Mouse (Mus musculus) stomach, embryonic 15.5 days (tissue): ENCODE results near the gene Itgb5. TPM values are rescaled to one million over a fixed set of nuclear protein-coding genes. Genes with fewer than 3 reads are reported as not detected.
A peak's percentile ranks its signal among the peaks of the same experiment; 100 is the strongest.

Experiments used
- ATAC-seq: fragments of 200-750 bp; cut with Nextera tagmentation; 2 replicates; pipeline ENCODE4 v1.8.0; 2017; ENCODE audit warnings: low read depth, moderate number of reproducible peaks, moderate TSS enrichment; ENCODE audit not compliant: insufficient read depth, low FRiP score
- H3K27ac ChIP-seq: fragments of 300-500 bp; sonication (generic); 2 replicates; pipeline ENCODE4 v1.5.1; 2015; ENCODE audit warnings: mild to moderate bottlenecking, inconsistent platforms
- H3K27me3 ChIP-seq: fragments of 300-500 bp; sonication (generic); replicated peaks from 2 replicates; pipeline ENCODE4 v1.6.1; 2015; ENCODE audit warnings: inconsistent platforms
- H3K36me3 ChIP-seq: fragments of 300-500 bp; sonication (generic); 2 replicates; pipeline ENCODE4 v1.6.1; 2015; ENCODE audit warnings: inconsistent platforms
- H3K4me1 ChIP-seq: fragments of 300-500 bp; sonication (generic); 2 replicates; pipeline ENCODE4 v1.6.1; 2015; ENCODE audit warnings: inconsistent platforms
- H3K4me2 ChIP-seq: fragments of 300-500 bp; sonication (generic); 2 replicates; pipeline ENCODE4 v1.6.1; 2015; ENCODE audit warnings: mild to moderate bottlenecking, inconsistent platforms
- H3K4me3 ChIP-seq: fragments of 300-500 bp; sonication (generic); replicated peaks from 2 replicates; pipeline ENCODE4 v1.5.1; 2015; ENCODE audit warnings: inconsistent platforms
- H3K9ac ChIP-seq: fragments of 300-500 bp; sonication (generic); 2 replicates; pipeline ENCODE4 v1.6.1; 2015; ENCODE audit warnings: inconsistent platforms
- H3K9me3 ChIP-seq: fragments of 300-500 bp; sonication (generic); 2 replicates; pipeline ENCODE4 v1.6.1; 2016; ENCODE audit warnings: inconsistent platforms
- WGBS: fragments of 180-500 bp; shearing (Covaris S2); methylation state at CpG from one replicate; pipeline ENCODE4 v1.1.7; 2015; 5-methylcytosine and 5-hydroxymethylcytosine counted together
- polyA plus RNA-seq: library from polyadenylated mRNA; unstranded; fragments of >200 nt; fragmentation: Nextera tagmentation; extraction: Ambion mirVana; gene quantifications from 2 replicates; pipeline ENCODE4 v1.2.1, GENCODE M21; 2015

The Itgb5 gene
- 50.2 and 50.8 TPM in 2 replicates for polyA plus RNA-seq

DNA sequence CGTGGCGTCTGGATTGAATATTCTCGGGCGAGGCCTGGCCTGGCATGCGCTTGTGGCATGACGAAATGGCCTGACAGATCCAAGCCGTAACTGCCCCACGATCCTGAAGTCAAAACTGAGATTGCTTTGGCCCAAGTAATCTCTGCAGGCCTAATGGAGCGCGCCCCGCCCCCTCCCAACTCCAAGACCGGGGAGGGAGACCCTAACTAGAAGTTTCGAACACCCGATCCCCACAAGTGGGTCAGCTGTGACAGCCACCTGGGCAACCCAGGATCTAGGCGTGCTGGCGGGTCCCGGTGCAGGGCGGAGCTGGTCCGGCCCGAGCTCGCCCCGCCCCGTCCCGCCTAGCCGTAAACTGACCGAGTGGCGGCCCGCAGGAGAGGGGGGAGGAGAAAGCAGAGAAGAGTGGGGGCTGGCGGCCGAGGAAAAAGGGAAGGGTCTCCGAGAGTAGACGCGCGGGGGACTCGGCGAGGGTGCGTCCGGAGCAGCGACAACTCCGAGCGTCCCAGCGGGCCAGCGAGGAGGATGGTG lies at the start of gene Itgb5:
Gene Itgb5, plus strand, starts transcription at position 365 of the 531 bp plus-strand sequence.
- Histone ChIP-seq H3K4me3 (peak within 1 kb of the TSS; percentile 94), H3K27me3 (no peaks in the 10 kb centered on the region), H3K9me3 (no peaks in the 10 kb centered on the region), H3K27ac (peak within 1 kb of the TSS; percentile 92), H3K9ac (peak within 1 kb of the TSS; percentile 80), H3K4me1 (peaks cover 28% of the 10 kb centered on the region), H3K4me2 (peak within 1 kb of the TSS; percentile 89), H3K36me3 (no peaks in the 10 kb centered on the region)
- WGBS, result under 1% methylated on average over 42 of the region's 43 CpGs
- peak; percentile 73 for ATAC-seq

DNA sequence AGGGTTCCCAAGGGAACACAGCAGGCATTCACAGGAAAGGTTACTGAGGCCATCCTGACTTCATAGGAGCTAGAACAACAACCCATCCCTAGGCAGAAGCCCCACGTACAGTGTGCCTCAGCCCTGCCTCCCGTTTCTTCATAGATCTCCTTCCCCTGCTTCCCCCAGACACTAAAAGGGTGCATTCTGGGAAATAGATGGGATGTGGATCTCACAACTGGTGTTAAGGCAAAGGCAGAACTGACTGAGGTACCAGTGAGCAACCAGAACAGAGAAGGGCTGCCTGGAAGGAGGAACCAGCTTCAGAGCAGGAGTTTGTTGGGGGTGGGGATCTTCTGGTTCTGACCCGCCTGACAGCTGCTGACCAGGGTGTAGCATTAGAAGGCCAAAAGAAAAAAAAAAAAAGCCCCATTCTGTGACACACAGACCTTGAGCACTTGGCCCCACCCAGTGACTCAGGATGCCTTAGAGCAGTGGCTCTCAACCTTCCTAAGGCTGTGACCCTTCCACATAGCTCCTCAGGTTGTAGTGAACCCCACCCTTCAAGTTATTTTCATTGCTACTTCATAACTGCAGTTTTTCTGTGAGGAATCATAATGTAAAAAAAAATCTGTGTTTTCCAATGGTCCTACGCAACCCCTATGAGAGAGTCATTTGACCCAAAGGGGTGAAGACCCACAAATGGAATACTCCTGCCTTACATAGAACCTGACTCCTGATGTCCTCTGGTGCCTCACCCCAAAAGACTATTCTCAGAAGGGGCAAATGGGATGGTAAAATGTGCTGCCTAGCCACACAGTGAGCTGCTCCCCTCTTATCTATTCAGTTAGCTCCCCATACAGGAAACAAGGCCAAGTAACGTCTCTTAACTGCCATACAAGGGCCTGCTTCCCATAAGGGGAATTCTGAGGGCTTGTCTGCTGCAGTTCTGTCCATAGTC lies 47.4 kb upstream of the Itgb5 start:
- no peak for ATAC-seq
- Histone ChIP-seq H3K4me2 (no peak overlapping the region), H3K27me3 (no peaks in the 10 kb centered on the region), H3K27ac (no peak overlapping the region; the same call in 1 of the 2 replicates), H3K36me3 (no peaks in the 10 kb centered on the region), H3K9ac (no peak overlapping the region), H3K4me3 (no peak overlapping the region), H3K4me1 (peaks cover 4% of the 10 kb centered on the region; the same call in 1 of the 2 replicates), H3K9me3 (no peaks in the 10 kb centered on the region)
- 64% methylated on average over 5 of the region's 5 CpGs for WGBS

DNA sequence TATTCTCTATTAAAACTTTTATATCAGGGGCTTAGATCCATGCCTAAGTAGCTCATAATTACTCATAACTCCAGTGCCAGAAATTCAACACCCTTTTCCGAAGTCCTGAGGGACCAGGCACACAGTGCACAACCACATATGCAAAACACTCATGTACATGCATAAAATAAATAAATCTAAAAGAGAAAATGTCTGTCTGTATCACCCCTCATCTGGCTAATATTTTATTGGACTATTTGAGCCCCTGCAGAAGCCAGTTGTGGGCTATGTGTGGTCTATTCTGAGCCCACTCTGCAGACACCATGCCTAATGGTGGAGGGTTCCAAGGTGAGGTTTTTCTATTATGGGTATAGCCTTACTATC lies 46.8 kb upstream of the Itgb5 start:
- Histone ChIP-seq H3K27me3 (no peaks in the 10 kb centered on the region), H3K36me3 (no peaks in the 10 kb centered on the region), H3K4me3 (no peak overlapping the region), H3K4me2 (no peak overlapping the region), H3K4me1 (peaks cover 4% of the 10 kb centered on the region; the same call in 1 of the 2 replicates), H3K9me3 (no peaks in the 10 kb centered on the region), H3K9ac (no peak overlapping the region), H3K27ac (no peak overlapping the region)
- 85% methylated on average over 1 of the region's 1 CpGs for WGBS
- no peak for ATAC-seq

- Histone ChIP-seq H3K4me2 (no peak overlapping the region), H3K27ac (no peak overlapping the region)
Observed at GRCm38 (mm10) chr16:33784547-33784946, 44.9 kb upstream of the Itgb5 start.

DNA sequence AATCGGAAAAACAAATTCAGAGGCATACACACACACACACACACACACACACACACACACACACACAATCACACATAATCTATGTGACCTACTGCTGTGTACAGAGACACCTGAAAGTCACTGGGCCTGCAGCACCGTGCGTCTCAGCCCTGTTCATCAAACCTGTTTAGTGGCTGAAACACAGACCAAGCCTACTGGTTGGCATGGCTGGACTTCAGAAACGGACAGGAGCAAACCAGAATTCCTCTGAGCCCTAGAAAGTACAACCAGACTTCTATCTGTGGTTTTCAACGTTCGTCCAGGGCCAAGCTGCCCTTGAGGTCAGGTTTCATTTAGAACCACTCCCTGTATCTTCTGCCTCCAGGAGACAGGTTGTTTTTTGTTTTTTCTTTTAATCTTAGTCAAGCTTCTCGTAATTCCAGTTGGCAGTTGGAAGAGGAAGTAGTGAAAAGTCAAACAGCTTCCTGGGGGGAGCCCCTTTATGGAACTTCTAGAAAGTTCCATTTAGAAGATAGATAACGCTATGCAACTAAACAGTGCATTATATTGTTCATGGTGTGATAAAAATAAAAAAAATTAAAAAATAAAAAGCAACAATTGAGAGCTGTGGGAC lies 44.3 kb upstream of the Itgb5 start:
- 58% methylated on average over 8 of the region's 8 CpGs for WGBS
- Histone ChIP-seq H3K4me2 (no peak overlapping the region), H3K9me3 (no peaks in the 10 kb centered on the region), H3K27ac (no peak overlapping the region), H3K4me3 (no peak overlapping the region), H3K4me1 (peaks cover 4% of the 10 kb centered on the region; the same call in 1 of the 2 replicates), H3K9ac (no peak overlapping the region), H3K36me3 (no peaks in the 10 kb centered on the region), H3K27me3 (no peaks in the 10 kb centered on the region)
- ATAC-seq, result no peak

More at GRCm38 (mm10) chr16:33784547-33784946, 44.9 kb upstream of the Itgb5 start:
- no peak overlapping the region for H3K9ac ChIP-seq
- no peak overlapping the region for H3K4me3 ChIP-seq
- no peak for ATAC-seq
- no peaks in the 10 kb centered on the region for H3K9me3 ChIP-seq
- H3K36me3 ChIP-seq, result no peaks in the 10 kb centered on the region
- peaks cover 4% of the 10 kb centered on the region; the same call in 1 of the 2 replicates for H3K4me1 ChIP-seq
- H3K27me3 ChIP-seq, result no peaks in the 10 kb centered on the region
- WGBS, result 83% methylated on average over 1 of the region's 1 CpGs

- no peaks in the 10 kb centered on the region for H3K9me3 ChIP-seq
- 64% methylated on average over 7 of the region's 7 CpGs for WGBS
Observed at GRCm38 (mm10) chr16:33786657-33787390, 42.6 kb upstream of the Itgb5 start.

DNA sequence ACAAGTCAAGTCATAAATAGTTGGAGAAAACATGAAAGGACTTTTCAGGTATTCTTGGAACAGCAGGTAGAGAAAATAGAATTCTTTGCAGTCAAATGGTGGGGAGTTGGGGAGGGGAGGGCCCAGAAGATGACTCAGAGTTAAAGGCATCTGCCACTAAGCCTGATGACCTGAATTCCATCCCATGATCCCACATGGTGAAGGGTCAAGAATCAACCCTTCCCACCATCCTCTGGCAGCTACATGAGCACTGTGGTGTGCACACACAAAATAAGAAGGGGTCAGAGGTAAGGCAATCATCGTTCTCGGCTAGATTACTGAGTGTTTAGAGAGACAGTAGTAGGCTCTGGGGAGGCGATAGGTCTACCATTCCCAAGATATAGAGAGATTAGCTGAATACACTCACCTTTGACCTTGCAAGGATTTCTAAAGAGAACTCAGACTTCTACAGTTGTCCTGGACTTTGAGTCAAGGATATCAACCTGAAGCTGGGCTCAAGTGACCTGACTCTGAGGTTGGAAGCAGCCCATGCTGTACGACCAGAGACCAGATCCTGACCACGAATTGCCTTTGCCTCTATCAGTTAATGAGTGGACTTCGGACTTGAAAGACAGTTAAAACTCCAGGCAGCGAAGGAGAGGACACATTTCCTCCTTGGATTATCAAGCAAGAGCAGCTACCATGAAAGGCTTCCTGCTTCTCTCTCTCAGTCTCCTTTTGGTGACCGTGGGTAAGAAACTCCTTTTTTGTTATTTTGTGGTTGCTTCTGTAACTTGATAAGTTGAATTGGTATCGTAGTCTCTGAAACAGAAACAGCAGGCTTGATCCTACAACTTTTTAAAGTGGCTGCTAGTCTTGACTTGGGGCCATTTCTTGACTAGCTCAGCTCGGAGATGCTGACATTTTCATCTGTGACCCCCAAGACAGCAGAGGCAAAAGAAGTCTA lies 35.3 kb upstream of the Itgb5 start, which contains the start of gene Muc13:
Gene Muc13, plus strand, starts transcription at position 192 of the 946 bp plus-strand sequence.
- no peaks in the 10 kb centered on the region for H3K9me3 ChIP-seq
- no peaks in the 10 kb centered on the region for H3K27me3 ChIP-seq
- no peaks in the 10 kb centered on the region for H3K4me1 ChIP-seq
- ATAC-seq, result 0 out of 2 replicates have a peak, but pooled peaks have one; percentile 22
- no peak within 1 kb of the TSS for H3K9ac ChIP-seq
- 74% methylated on average over 10 of the region's 10 CpGs for WGBS
- no peak within 1 kb of the TSS for H3K27ac ChIP-seq
- H3K36me3 ChIP-seq, result no peaks in the 10 kb centered on the region
- no peak within 1 kb of the TSS for H3K4me3 ChIP-seq
- H3K4me2 ChIP-seq, result no peak within 1 kb of the TSS

More at GRCm38 (mm10) chr16:33786657-33787390, 42.6 kb upstream of the Itgb5 start:
- peaks cover 4% of the 10 kb centered on the region; the same call in 1 of the 2 replicates for H3K4me1 ChIP-seq
- H3K27ac ChIP-seq, result peak overlapping the region; percentile 36
- no peaks in the 10 kb centered on the region for H3K27me3 ChIP-seq
- H3K4me2 ChIP-seq, result no peak overlapping the region
- no peak overlapping the region for H3K4me3 ChIP-seq
- ATAC-seq, result peak; percentile 80
- no peak overlapping the region for H3K9ac ChIP-seq
- no peaks in the 10 kb centered on the region for H3K36me3 ChIP-seq

DNA sequence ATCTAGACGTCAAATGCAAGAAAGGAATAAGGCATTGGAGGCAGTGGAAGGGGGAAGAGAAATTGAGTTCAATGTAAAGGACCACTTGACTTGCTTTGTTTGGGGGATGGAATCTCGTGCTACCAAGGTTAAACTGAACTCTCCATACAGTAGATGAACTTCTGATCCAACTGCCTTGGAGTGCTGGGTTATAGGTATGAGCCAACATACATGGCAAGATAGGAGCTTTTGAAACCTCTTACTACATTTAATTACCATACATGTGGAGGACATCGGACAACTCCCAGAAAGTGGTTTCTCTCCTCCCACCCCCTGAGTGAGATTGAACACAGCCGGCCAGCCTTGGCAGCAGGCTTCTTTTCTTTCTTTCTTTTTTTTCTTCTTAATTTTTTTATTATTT lies 34.4 kb upstream of the Itgb5 start:
- Histone ChIP-seq H3K36me3 (no peaks in the 10 kb centered on the region), H3K27me3 (no peaks in the 10 kb centered on the region), H3K27ac (no peak overlapping the region), H3K4me3 (no peak overlapping the region; the same call in 1 of the 2 replicates), H3K9ac (no peak overlapping the region), H3K4me1 (no peaks in the 10 kb centered on the region), H3K9me3 (no peaks in the 10 kb centered on the region), H3K4me2 (no peak overlapping the region)
- ATAC-seq, result no peak
- 67% methylated on average over 4 of the region's 4 CpGs for WGBS

DNA sequence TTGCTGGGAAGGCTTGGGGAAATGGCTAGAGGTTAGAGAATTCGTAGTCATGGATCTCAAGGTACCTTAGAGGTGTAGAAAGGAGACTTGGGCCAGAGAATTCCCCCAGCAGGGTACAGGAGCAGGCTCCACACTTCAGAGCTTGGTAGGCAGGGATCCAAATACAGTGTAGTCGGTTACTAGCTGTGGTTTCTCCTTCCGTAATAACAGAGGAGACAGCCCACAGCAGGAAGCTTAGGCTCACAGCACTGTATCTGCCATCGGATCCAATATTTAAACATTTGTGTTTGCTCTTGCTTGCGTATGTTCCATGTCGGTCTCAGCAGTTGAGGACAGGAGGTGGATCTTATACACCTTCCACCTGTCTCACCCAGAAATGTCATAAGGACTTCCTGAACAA lies 33.6 kb upstream of the Itgb5 start:
- no peak for ATAC-seq
- no peaks in the 10 kb centered on the region for H3K36me3 ChIP-seq
- H3K27ac ChIP-seq, result no peak overlapping the region
- no peak overlapping the region for H3K9ac ChIP-seq
- no peaks in the 10 kb centered on the region for H3K9me3 ChIP-seq
- 58% methylated on average over 6 of the region's 6 CpGs for WGBS
- H3K4me3 ChIP-seq, result no peak overlapping the region
- H3K27me3 ChIP-seq, result no peaks in the 10 kb centered on the region
- H3K4me1 ChIP-seq, result no peaks in the 10 kb centered on the region
- no peak overlapping the region for H3K4me2 ChIP-seq

DNA sequence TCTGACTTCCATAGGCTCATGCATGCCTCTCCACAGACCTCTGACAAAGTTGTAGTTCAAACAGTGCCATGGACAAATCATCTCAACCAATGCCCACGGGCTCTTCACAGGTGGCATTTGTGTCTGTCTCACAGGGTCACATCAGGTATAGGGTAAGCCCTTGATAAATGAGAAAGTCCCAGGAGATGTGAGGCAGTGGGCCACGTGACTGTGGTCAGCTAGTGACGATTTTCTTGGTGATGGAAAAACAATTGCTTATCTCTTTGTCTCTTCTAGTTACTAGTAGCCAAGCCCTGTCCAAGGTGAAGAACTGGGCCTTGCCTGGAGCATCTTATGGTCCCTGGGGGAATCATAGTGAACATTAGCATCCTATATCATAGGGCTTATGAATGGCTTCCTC lies 32.7 kb upstream of the Itgb5 start:
- no peak overlapping the region for H3K9ac ChIP-seq
- 78% methylated on average over 3 of the region's 3 CpGs for WGBS
- no peak overlapping the region for H3K4me2 ChIP-seq

More for the DNA sequence above, 32.7 kb upstream of the Itgb5 start:
- H3K4me1 ChIP-seq, result no peaks in the 10 kb centered on the region
- H3K36me3 ChIP-seq, result no peaks in the 10 kb centered on the region
- no peak overlapping the region for H3K4me3 ChIP-seq
- H3K9me3 ChIP-seq, result no peaks in the 10 kb centered on the region
- ATAC-seq, result no peak
- no peak overlapping the region for H3K27ac ChIP-seq
- no peaks in the 10 kb centered on the region for H3K27me3 ChIP-seq
